Mouse (Mus musculus) gastrocnemius, adult 8-10 months (tissue): ENCODE measurements around the gene Cpa4. TPM values are rescaled to one million over a fixed set of nuclear protein-coding genes. Genes with fewer than 3 reads are reported as not detected.

ENCODE experiments used
- DNase-seq, 2 experiments: peaks; one replicate each; pipeline ENCODE4 v3.0.0; 2022; ENCODE audit warnings: low spot score in 2 of 2
- total RNA-seq, 4 experiments: library from RNA; stranded (reverse); gene quantifications; 2 replicates each; pipeline ENCODE4 v1.2.4; 2022

Cpa4 gene
- total RNA-seq, 4 experiments from 2014 or later: not detected

DNA sequence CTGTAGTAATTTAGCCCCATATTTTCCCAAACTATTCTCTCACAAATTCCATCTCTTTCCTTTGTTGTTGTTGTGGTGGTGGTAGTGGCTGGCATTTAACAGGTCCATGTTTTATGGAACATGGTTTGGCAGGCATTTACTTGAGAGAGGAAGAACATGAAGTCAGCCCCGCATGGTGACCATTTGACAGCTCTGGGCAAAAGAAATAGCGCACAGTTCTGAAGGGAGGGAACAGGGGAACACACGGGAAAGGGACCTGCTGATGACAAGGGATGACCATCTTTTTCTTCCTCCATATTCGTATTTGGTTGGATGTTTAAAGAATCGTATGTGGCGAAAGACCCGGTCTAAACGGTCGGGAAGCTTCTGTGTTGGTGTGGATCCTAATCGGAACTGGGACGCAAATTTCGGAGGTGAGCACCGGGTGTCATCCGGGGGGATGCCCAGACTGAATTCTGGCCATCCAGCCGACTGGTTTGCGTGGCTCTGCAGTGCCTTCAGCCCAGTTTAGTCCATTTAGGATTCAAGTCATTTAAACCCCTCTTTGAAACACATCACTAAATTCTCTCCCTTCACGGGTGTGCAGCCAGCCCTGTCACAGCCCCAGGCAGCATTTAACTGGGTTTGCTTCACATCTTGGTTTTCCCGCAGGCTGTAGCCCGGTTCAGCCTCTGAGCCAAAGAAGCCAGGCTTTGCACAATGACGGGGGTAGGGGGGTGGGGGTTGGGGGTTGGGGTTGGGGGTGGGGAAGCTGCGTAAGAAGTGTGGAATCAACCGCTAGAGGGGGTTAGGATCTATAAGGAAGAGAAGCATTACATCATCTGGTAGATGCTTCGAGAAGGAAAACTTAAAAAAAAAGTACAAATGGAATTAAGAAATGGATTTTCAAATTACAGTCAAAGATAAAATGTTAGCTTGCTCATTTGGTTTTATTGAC, 16.3 kb upstream of the Cpa4 start:
- DNase-seq: no peak

DNA sequence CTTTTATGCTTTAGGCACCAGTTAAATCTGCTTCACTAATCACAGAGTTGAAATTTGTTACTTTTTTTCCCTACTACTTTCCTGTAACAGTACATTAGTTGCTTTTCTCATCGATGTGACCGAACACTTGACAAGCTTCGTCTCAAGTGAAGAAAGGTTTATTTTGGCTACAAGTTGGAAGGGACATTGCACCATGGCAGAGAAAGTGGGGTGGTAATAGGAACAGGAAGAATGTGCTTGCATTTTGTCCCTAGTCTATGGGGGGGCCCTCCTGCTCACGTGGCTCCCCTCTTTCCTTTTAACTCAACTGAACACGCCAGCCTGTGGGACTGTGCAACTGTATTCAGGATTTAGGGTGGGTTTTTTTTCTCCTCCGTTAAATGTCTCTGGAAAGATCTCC, 15.5 kb upstream of the Cpa4 start:
- DNase-seq: no peak

DNA sequence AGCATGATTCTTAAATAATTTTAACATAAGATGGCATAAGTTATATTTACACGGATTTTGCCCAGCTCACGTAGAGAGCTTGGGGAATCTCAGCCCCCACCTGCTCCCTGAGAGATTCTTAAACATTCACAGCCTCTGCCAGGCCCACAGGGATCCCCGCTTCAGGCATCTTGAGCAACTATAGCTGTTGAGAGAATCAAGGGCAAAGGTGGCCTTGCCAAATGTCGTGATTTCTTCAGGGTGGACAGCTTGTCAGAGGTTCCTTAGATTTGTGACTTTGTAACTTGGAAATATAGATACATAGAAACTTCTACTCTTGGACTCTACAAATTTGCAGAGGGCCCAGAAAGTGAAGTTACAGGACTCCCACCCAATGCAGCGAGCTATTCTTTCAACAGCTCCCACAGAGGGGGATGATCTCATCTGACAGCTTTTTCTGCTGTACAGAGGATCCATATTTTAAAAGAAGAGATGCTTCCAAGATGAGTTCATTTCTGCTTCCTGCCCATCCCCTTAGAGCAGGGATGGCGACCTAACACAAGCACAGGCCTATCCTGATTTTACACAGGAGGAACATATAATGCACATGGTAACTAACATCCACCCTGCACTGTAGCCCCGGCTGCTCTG, 14.7 kb upstream of the Cpa4 start:
- no peak for DNase-seq

DNA sequence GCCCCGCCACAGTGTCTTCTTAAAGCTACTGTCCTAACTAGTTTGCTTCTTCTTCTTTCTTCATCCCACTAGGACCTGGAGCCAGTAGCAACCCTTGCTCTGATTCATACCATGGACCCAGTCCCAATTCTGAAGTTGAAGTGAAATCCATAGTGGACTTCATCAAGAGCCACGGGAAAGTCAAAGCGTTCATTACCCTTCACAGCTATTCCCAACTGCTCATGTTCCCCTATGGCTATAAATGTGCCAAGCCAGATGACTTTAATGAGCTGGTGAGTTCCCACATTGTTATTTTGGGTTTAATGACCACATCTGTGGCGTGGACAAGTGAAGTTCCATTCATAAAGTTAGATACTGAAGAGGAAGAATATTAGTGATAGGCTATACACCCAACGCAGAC, 14.1 kb upstream of the Cpa4 start:
- DNase-seq: no peak

DNA sequence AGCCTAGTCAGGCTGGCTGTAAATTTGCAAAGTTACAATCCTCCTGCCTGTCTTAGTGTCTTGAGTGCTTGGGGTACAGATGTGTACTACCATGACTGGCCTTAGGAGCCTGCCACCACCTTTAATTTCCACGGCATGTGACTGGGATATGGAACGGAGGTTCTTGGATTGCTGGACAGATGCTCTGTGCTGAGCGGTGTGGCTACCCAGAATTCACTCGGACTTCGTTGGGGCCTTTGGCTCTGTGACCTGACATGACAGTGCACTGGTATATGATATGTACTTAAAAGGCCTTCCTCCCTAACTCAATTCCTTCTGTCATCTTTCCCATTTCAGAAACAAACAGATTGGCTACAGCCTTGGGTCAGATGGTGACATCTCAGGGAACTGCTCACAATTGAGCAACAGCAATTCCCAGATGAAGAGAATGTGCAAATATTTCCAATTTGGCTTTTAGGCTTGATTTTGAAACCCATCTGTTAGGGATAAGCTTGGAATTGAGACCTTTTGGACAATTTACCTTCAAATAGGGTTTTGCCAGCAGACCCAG, 13.5 kb upstream of the Cpa4 start:
- DNase-seq: no peak

DNA sequence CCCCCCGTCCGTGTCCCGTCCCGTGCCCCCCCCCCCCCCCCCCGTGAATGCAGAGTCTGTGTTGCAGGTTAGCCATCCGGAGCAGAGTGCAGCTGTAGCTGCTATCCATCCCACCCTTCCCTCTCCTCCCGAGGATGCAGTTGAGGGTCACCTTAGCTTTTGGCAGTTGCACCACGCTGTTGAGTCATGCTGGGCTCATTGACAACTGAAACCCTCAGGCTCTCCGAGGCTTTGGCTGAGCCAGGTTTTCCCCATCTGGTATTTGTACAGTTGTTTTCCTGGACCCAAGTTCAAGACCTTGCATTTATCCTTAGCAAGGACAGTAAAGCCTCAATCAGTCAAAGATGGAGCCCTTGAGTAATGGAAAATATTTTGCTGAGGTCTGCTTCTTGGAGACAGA, 12.1 kb upstream of the Cpa4 start:
- DNase-seq: peak; percentile 24 to 38

DNA sequence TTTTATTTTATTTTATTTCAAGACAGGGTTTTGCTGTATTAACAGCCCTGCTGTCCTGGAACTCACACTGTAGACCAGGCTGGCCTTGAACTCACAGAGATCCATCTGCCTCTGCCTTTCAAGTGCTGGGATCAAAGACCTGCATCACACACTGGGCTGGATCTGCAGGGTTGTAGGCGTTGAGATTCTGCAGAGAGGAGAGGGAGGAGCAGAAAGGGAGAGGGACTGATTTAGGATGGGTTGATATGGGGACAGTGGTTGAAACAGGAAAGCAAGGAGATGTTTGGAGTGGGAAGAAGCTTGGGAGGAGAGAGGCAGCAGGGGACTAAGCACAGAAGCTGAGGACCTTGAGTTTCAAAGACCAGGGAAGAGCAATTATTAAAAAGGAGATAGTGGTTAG, 8.4 kb upstream of the Cpa4 start:
- DNase-seq: no peak

DNA sequence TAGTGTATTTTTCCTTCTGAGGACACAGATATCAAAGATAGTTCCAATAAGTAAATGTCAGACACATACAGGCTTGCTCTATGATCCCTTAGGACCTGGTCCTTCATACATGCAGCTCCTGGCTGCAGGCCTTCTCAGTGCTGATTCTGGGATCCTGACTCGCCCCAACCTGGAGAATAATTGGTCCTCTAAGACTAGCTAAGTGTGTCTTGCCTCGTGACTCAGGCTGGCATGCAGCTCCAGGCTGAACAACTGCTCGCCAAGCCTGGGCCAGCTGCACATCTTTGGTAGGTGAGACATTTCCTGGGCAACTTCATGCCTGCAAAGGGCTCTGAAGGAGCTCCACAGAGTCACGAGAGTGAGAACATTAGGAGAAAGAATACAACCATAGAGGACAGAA, 6.0 kb upstream of the Cpa4 start:
- DNase-seq: no peak

DNA sequence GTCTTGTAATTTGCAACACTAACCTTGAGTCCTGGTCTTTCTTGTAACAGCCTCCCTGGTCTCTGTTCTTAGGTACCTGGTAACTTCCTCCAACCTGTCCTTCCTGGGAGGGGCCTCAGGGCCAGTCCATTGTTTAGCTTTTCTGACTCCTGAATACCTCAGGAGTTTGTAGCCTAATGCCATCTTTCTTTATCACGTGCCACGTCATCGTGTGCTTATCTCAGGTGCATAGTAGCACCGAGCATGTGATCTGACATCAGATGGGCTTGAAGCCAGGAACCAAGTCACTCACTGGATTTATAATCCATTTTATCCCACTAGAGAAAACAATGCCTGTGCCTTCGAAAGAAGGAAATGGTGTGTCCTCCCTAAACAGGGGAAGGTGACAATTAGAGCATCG, 4.6 kb upstream of the Cpa4 start:
- no peak for DNase-seq

DNA sequence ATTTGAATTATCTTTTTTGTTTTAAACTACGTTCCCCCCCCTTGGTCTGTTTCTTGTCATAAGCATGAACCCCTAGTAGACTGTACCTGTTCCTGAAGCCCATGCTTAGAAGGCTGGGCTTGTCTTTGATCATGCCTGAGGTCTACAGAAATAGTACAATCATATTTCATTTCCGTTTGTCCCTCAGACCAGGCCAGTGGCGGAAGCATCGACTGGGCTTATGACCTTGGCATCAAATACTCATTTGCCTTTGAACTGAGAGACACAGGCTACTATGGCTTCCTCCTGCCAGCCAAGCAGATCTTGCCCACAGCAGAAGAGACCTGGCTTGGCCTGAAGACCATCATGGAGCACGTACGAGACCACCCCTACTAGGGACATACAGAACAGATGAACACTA, 4.1 kb upstream of the Cpa4 start:
- DNase-seq: no peak

DNA sequence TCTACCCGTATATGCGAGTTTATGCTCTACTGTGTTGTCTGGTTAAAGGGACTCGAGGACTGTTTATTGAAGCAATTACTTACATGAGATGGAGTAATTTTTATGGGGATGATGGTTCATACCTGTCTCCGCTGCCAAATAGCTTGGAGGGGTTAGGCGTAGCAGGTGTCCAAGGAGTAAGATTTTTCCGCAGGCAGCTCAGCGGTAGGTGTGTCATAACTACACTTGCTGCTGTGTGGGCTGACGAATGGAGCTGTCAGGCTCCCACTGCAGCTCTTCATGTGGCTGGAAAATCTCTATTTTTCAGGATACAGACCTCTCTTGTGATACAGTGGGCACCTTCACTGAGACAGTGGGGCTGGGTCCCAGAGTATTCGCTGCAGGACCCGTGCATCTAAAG, 1.2 kb downstream of the Cpa4 start:
- DNase-seq: no peak

DNA sequence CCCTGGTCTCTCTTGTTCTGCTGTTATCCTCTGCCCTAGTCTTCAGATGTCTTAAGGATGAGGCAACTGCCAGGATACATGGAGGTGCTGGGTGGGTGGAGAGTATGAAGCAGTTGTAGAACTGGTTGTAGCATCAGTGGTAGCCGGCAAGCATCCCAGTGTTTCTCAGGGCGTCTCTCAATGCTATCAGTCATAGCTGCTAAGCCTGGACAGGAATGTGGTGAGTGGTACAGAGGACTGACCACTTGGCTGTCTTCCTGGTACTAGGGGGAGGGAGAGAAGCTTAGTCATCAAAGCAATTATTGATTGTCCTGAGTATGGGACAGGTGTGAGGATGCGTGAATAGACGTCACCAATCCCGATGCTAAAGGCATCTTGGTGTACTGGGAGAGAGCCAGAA, 1.8 kb downstream of the Cpa4 start:
- no peak for DNase-seq

DNA sequence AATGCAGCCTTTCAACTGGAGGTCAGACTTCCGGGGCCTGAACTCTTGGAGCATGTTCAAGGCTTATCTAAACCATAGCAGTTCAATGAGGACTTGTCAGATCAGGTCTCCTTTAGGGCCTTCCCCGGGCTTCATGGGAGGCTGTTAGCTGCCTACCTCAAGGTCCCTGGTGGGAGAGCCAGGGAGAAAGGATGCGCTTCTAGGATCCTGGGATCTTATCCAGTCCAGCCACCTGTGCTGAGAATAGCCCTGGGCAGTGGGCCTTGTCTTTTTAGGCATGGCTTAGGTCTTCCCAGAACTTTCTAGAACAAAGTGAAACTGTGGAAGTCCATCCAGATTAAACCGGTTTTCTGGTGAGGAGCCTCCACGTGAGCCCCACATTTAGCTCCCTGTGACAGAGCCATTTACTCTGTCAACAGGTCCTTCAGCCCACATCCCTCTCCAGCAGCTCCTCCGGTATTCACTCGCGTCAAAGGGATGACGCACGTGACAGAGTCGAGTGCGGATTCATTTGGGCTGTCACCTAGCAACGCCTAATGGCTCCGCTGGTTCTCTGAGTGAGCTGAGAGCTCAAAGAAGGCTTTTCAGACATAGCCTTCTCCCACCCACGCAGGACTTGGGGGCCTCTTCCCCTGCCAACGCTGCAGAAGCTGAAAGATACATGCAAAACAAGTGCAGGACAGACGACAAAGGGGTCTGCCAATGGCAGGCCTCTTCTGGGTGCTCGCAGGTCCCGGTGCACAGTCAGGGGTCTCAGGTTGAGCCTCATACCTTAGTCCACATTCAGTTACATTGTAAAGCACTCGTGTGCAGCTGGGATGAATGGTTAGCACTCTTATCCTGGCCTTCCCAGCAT, 4.5 kb downstream of the Cpa4 start:
- DNase-seq: no peak

DNA sequence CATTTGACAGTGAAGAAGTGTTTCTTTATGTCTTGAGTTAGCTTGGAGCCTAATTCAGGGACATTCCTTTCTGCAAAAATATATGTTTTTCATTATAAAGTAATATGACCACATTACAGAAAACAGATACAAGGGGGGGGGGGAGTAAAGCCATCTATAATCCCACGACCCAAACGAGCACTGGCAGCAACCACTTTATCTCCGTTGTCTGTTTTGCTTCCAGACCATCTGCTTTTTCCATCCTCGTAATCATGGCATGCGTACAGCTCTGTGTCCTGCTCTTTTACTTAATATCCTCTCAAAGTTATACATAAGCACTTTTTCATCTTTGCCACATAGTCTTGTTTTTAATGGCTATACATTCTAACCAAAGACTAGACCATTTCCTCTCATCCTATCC, 5.2 kb downstream of the Cpa4 start:
- no peak for DNase-seq

DNA sequence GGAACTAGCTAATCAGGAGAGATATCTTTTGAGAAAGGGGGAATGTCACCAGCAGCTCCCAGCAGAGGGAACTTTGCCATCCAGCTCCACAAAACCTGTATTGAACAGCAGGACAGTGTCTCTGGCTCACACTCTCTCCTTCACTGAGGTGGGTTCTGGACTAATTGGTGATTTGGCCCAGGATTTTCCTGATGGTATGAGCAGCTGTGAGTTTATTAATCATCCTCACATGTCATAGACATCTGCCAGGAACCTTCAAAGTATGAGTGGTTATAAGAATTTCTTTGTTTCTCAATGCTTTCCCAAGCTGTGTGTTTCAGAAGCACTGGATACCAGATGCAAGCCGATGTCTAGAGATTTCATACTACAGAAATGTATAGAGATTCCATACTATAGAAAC, 6.8 kb downstream of the Cpa4 start:
- no peak for DNase-seq

DNA sequence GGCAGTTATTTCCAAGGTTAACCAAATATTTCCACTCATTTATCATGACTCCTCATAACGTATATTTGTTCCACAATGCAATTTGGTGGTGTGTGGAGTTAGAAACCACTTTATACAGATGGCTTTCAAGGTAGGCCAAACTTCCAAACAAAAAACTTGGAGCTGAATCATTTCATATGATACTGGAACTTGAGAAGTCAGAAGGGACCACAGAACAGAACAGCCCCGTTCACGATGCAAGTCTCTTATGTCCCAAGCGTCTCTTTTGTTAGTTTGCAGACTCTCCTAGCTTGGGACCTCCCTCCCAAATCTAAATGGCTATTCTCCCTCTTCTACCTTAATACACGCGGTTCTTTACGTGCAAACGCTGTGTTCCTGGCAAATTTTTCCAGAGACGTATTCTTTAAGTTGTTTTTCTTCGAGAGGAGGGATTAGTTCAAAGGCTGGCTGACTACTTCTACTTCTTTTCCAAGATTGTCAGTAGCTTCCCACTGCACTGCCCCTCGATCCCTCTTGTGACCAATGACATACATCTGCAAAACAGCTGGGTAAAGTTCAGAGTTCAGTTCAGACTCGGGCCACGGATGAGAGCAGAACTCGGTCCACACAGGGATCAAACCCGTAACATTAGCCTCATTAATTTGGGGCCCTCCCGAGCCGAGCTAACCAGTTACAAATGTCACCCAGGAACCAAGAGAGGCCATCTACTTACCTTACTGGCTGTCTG, 8.5 kb downstream of the Cpa4 start:
- no peak for DNase-seq

DNA sequence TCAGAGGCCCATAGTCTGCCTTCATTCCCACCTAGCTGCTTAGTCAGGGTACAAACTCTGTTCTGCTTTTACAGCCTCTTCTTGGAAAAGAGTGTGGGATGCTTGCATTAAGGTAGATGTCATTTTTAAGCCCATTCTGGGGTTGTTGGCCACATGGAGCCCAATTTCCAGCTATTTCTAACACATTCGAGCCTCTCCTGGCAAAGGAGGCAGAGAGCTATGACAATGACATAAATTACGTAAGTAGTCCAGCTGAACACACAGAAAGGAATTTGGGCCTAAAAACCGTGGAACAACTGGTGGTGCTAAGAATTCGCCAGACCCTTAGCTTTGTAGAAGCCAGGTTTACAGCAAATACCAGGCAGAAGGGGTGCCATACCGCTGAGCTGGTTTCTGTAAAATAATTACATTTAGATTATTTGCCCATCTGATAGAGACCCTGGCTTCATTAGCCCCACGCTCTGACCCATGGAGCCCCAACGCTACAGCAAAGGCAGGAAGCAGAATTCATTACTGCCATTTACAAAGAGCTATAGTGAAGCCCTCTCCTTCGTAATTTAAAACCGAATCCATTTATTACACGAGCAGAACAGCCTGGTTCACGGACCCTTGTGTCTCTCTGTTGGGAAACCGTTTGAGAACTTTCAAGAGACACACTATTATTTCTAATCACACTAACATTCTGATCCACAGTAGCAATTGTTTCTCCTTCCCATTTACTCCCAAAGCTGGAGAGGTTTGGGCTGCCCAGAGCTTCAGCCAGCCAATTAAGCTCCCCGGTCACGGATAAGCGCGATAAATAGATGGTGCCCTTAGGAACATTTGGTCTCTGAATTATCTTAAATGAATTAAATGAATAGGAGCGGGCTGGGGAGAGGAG, 12.0 kb downstream of the Cpa4 start:
- DNase-seq: no peak

DNA sequence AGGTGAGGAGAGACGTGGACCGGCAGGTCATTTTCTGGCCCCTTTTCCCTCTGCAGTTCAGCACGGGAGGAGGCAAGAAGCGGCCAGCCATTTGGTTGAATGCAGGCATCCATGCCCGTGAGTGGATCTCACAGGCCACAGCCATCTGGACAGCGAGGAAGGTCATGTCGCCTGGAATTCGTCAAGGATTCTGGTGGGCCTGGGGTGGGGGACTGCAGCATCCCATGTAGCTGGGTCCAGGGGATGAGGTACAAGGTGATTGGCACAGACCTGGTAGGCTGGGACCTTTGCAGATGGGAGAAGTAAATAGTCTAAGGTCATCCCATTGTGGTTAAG, 12.6 kb downstream of the Cpa4 start:
- DNase-seq: no peak

DNA sequence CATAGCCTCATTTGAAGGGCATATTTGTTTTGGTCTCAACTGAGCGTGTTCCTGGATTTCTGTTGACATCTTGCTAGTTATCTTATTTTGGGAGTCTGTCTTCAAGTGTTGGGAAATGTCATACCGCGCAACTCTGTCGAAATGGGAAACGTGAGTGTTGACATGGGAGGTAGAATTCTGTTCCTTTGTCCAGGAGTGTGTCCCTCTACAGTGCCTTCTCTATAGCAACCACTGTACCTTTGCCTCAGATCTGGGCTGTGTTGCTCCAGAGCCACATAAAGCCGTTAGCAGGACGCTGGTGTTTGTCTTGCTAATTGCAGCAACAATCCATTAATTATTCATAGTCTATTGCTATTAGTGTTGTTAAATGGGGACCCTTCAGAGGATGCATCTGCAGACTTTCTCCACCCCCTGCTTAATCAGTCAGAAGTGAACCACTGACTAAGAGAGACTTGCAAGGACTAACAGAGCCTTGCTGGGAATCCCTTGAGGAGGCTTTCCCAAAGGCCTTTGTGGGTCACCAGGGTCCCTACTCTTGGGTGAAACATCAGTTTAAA, 18.8 kb downstream of the Cpa4 start:
- DNase-seq: no peak

DNA sequence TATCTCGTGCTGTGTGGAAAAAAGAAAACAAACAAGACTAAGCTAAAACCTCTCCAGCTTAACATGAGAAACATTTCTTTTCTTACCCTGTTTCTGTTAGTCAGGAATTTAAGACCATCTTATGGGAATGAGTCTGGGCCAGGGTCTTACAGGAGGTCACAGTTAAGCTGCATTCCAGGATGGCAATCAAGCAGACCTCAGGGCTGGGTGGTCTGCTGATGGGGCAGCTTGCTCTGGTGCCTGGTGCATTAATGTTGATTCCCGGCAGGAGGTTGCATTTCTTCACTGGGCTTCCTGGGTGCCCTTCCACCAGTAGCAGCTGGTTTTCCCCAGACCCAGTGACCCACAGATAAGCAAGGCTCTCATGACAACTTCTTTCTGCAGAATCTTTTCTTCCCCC, 21.6 kb downstream of the Cpa4 start:
- no peak for DNase-seq
